Mouse (Mus musculus): ENCODE data around the gene Bicdl1. TPM values are rescaled to one million over a fixed set of nuclear protein-coding genes. Genes with fewer than 3 reads are reported as not detected.

The Bicdl1 gene
- polyA plus RNA-seq, 1 experiment = 175 TPM

DNA sequence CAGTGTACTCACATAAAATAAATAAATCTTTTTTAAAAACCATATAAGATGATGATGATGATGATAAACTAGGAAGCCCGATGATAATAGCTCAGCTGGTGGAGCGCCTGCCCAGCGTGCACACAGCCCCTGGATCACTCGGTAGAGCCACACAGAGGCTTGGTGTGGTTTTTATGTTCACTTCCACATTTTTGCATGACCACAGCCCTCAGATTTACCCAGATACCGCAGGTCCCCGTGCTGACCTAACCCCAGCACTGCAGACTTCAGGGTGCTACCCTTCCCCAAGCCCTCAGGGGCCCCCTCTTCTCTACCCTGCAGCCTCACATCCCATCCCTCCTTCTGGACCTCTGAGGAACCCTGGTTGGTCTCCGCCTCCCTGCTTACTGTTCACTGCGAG is 103.3 kb downstream of the Bicdl1 start:
- TF ChIP-seq POLR2A (IDR thresholded peaks at IDR 0.05; ENCODE audit: extremely low read depth, insufficient read depth, low read length) = no peak
- TF ChIP-seq CTCF (IDR thresholded peaks at IDR 0.05; ENCODE audit: extremely low read depth, insufficient read depth, low read length) = no peak
- Histone ChIP-seq H3K4me3 (ENCODE audit: insufficient read depth, low read length) (no peak overlapping the region), H3K27ac (ENCODE audit: insufficient read depth, low read length) (no peak overlapping the region), H3K4me1 (ENCODE audit: control insufficient read depth, insufficient read depth, low read length) (peaks cover 4% of the 10 kb centered on the region)

DNA sequence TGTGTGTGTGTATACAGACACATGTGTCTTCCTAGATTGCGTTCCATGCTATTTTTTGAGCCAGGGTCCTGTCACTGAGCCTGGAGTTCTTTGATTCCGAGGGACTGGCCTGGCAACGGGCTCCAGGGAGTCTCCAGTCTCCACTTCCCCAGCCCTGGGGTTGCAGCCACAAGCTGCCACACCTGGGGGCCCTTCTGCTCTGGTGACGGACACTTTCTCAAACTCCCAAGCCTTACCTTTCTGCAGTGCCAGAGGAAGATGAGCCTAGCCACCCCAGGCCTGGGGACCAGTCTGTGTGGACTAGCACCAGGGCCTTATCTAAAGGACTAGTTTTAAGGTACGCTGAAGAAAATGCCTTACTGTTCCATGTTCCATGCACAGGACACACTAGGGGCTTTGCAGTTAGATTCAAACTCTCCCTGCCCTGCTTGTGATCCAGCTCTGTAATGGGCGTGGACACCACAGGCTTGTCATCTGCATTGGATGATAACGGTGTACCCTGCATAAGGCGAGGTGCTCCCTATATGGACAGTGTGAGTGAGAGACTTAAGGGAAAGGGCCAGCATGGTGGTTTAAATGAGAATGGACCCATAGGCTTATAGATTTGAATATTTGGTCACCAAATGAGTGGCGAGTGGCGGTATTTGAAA is 105.1 kb downstream of the Bicdl1 start:
- Histone ChIP-seq H3K27ac (ENCODE audit: insufficient read depth, low read length) (no peak overlapping the region), H3K4me1 (ENCODE audit: control insufficient read depth, insufficient read depth, low read length) (peaks cover 2% of the 10 kb centered on the region), H3K4me3 (ENCODE audit: insufficient read depth, low read length) (no peak overlapping the region)
- no peak for TF ChIP-seq POLR2A (IDR thresholded peaks at IDR 0.05; ENCODE audit: extremely low read depth, insufficient read depth, low read length)

DNA sequence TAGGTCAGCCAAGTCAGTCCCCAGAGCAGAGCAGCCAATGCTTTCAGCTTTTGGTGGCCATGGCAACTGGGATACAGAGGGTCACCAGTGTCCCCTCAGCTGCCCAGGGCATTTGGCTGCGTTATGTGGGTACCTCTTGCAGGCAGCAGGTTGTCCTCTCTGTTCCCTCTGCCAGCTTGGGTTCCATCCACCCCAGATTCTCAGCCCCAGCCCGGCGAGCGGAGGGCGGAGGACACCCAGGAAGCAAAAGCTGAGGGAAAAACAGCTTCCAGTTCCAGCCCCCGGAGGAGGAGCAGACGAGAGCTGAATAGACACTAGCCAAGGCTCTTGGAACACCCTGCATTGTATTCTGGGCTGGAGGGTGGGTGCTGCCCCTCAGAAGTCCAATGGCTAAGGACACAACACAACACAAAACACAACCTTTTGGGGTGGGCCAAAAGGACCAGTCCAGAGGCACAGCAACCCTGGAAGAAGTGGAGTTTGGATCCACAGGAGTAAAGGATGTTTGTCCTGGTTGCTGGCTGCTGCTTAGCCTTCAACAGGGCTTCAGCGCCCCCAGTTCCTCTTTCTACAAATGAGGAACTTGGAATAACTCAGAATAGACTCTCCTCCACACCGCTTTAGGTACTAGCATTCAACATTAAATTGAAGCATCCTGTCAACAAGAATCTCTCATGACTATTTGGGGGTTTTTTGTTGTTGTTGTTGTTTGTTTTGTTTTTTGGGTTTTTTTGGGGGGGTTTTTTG is 107.6 kb downstream of the Bicdl1 start:
- Histone ChIP-seq H3K27ac (ENCODE audit: insufficient read depth, low read length) (peak overlapping the region; percentile 4; the same call in 1 of the 2 replicates), H3K4me3 (ENCODE audit: insufficient read depth, low read length) (no peak overlapping the region), H3K4me1 (ENCODE audit: control insufficient read depth, insufficient read depth, low read length) (peaks cover 2% of the 10 kb centered on the region)
- TF ChIP-seq POLR2A (IDR thresholded peaks at IDR 0.05; ENCODE audit: extremely low read depth, insufficient read depth, low read length) = no peak
- no peak for TF ChIP-seq CTCF (IDR thresholded peaks at IDR 0.05; ENCODE audit: extremely low read depth, insufficient read depth, low read length)

DNA sequence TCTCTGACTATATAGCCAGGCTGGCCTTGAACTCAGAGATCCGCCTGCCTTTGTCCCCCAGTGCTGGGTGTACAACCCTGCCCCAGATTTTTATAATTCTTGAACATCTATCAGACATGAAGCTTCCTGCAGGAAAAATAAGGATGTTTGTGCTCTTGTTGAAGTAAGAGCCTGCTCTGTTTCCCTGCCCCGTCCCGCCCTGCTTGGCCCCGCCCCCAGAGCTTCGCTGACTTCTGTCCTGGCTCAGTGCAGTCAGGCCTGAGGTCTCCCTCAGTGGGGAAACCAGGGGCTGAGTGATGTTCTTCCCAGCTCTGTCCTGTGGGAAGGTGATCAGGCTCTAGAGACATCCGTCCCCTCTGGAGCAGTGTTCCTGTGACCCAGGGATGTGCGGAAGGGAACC is 108.7 kb downstream of the Bicdl1 start:
- Histone ChIP-seq H3K4me3 (ENCODE audit: insufficient read depth, low read length) (no peak overlapping the region), H3K27ac (ENCODE audit: insufficient read depth, low read length) (no peak overlapping the region), H3K4me1 (ENCODE audit: control insufficient read depth, insufficient read depth, low read length) (peaks cover 2% of the 10 kb centered on the region)
- no peak for TF ChIP-seq CTCF (IDR thresholded peaks at IDR 0.05; ENCODE audit: extremely low read depth, insufficient read depth, low read length)
- no peak for TF ChIP-seq POLR2A (IDR thresholded peaks at IDR 0.05; ENCODE audit: extremely low read depth, insufficient read depth, low read length)

DNA sequence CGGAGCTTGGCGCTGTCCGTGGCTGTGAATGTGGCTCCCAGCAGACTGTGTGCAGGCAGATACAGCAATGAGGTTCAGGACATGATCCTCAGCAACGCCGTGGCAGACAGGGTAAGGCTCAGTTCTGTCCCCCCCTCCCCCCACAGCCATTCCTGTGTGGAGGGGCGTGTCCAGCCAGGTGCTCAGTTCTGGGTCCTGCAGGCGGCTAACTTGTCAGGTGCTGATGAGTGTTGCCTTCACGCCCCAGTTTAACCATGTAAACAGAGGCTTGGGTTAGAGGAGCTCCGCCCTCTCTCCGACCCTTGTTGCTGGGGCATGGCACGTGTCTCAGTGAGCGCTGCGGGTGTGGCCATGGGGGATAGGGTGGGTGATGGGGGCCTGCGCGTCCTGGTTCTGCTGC is 111.7 kb downstream of the Bicdl1 start:
- TF ChIP-seq POLR2A (IDR thresholded peaks at IDR 0.05; ENCODE audit: extremely low read depth, insufficient read depth, low read length) (no peak), CTCF (IDR thresholded peaks at IDR 0.05; ENCODE audit: extremely low read depth, insufficient read depth, low read length) (no peak)
- Histone ChIP-seq H3K4me1 (ENCODE audit: control insufficient read depth, insufficient read depth, low read length) (peaks cover 2% of the 10 kb centered on the region), H3K27ac (ENCODE audit: insufficient read depth, low read length) (no peak overlapping the region), H3K4me3 (ENCODE audit: insufficient read depth, low read length) (no peak overlapping the region)

DNA sequence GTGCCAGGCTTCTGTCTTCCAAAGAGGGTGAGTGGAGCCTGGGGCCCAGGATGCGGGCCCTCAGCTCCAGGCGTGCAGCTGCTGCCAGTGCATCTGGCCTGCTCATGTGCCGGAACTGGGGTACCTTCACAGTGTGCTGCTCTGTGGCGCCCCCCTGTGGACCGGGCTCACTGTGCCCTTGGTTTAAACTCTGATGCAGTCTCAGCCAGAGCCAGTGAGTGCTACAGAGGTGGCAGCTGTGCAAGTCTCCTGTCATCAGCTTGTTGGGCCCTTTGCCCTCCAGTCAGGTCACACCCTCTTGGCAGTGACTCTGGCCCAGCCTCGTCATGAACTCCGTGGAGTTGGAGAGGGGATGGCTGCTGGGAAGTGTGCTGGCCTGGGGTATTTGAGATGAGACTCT is 116.5 kb downstream of the Bicdl1 start:
- H3K27ac ChIP-seq (ENCODE audit: insufficient read depth, low read length) = no peak overlapping the region
- TF ChIP-seq CTCF (IDR thresholded peaks at IDR 0.05; ENCODE audit: extremely low read depth, insufficient read depth, low read length) (peak; percentile 37), POLR2A (IDR thresholded peaks at IDR 0.05; ENCODE audit: extremely low read depth, insufficient read depth, low read length) (no peak)
- H3K4me3 ChIP-seq (ENCODE audit: insufficient read depth, low read length) = no peak overlapping the region
- no peaks in the 10 kb centered on the region; the same call in 1 of the 2 replicates for H3K4me1 ChIP-seq (ENCODE audit: control insufficient read depth, insufficient read depth, low read length)

DNA sequence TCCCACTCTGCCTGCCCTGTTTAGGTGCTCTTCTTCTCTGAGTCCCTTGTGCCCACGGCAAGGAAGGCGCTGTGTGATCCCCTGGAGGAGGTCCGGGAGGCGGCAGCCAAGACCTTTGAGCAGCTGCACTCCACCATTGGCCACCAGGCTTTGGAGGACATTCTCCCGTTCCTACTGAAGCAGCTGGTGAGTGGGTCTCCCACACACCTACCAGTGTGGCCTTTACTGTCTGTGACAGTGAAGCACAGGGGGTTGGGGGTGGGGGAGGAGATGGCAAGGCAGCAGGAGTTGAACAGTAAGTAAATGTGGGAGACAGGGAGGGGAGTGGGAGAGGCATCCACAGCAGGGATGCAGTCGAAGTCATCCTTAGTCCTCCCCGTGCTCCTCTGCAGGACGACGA is 118.1 kb downstream of the Bicdl1 start:
- Histone ChIP-seq H3K4me3 (ENCODE audit: insufficient read depth, low read length) (no peak overlapping the region), H3K4me1 (ENCODE audit: control insufficient read depth, insufficient read depth, low read length) (no peaks in the 10 kb centered on the region; the same call in 1 of the 2 replicates), H3K27ac (ENCODE audit: insufficient read depth, low read length) (no peak overlapping the region)
- TF ChIP-seq POLR2A (IDR thresholded peaks at IDR 0.05; ENCODE audit: extremely low read depth, insufficient read depth, low read length) = no peak
- no peak for TF ChIP-seq CTCF (IDR thresholded peaks at IDR 0.05; ENCODE audit: extremely low read depth, insufficient read depth, low read length)

DNA sequence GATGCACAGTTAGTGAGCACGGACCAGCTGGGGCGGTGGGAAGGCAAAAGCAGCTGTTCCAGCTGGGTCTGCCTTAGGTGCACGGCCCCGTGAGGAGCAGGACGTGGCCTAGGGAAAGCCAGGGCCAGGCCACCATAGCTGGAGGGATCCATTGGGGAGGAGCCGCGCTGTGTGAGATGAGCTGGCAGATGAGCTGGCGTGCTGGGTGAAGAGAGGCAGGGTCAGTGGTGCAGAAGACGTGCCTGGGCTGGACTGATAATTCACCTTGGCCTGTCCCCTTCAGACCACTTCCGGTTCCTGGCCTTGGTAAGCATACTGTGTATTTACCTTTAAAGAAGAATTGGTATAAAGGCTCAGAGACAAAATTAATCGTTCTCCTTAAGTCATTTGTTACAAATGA is 119.9 kb downstream of the Bicdl1 start:
- Histone ChIP-seq H3K4me3 (ENCODE audit: insufficient read depth, low read length) (no peak overlapping the region), H3K27ac (ENCODE audit: insufficient read depth, low read length) (no peak overlapping the region), H3K4me1 (ENCODE audit: control insufficient read depth, insufficient read depth, low read length) (no peaks in the 10 kb centered on the region; the same call in 1 of the 2 replicates)
- TF ChIP-seq CTCF (IDR thresholded peaks at IDR 0.05; ENCODE audit: extremely low read depth, insufficient read depth, low read length) (no peak), POLR2A (IDR thresholded peaks at IDR 0.05; ENCODE audit: extremely low read depth, insufficient read depth, low read length) (no peak)

DNA sequence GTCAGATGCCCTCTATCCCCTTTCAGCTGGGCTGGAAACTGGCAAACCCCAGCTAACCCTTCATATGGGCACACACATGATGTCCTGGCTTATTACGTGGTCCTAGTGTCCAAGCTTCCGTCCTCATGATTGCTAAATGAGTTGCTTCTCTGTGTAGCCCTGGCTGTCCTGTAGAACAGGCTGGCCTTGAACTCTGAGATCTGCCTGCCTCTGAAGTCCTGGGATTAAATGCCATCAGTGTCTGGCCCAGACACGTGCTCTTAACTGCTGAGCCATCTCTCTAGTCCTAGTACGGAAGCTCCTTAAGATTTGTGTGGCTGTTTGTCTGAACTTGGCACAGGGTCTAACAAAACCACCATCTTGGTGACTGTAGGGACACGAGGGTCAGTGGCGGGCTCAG is 127.9 kb downstream of the Bicdl1 start:
- Histone ChIP-seq H3K4me3 (ENCODE audit: insufficient read depth, low read length) (no peak overlapping the region), H3K27ac (ENCODE audit: insufficient read depth, low read length) (no peak overlapping the region), H3K4me1 (ENCODE audit: control insufficient read depth, insufficient read depth, low read length) (no peaks in the 10 kb centered on the region)
- TF ChIP-seq POLR2A (IDR thresholded peaks at IDR 0.05; ENCODE audit: extremely low read depth, insufficient read depth, low read length) (no peak), CTCF (IDR thresholded peaks at IDR 0.05; ENCODE audit: extremely low read depth, insufficient read depth, low read length) (no peak)

Other genes starting within 250 kb of the Bicdl1 start
- gene Sirt4, start 246.9 kb downstream of the Bicdl1 start, polyA plus RNA-seq (2012; rRNA removed) = 89.5 and 107 TPM in 2 replicates
- 41.6 and 45.3 TPM in 2 replicates for gene Pxn, start 224.9 kb downstream of the Bicdl1 start, polyA plus RNA-seq (2012; rRNA removed)
- 493 and 494 TPM in 2 replicates for gene Rplp0, start 172.2 kb downstream of the Bicdl1 start, polyA plus RNA-seq (2012; rRNA removed)
- gene Gcn1l1, start 166.4 kb downstream of the Bicdl1 start, polyA plus RNA-seq (2012; rRNA removed) = 36.0 and 38.2 TPM in 2 replicates
- 90.8 and 104 TPM in 2 replicates for gene Rab35, start 99.7 kb downstream of the Bicdl1 start, polyA plus RNA-seq (2012; rRNA removed)
- 71.9 and 75.4 TPM in 2 replicates for gene Cit, start 113.7 kb upstream of the Bicdl1 start, polyA plus RNA-seq (2012; rRNA removed)

Measured in cortical plate, adult 2 months (tissue).